Mouse (Mus musculus) kidney, postnatal 14 days (tissue): ENCODE data around the gene Grin2d.

Experiments used
- DNase-seq: peaks from one replicate; pipeline ENCODE4 v3.0.0; 2022; ENCODE audit warnings: mixed read lengths

The Grin2d gene

GRCm38 (mm10) chr7:45782271-45782670 is 95.9 kb downstream of the Grin2d start:
- DNase-seq: no peak
